Mouse (Mus musculus) forebrain, embryonic 13.5 days (tissue): ENCODE results near the gene Stx17. TPM values are rescaled to one million over a fixed set of nuclear protein-coding genes. Genes with fewer than 3 reads are reported as not detected.

ENCODE experiments used
- ATAC-seq: fragments of 200-750 bp; cut with Nextera tagmentation; 2 replicates; pipeline ENCODE4 v1.8.0; 2017
- H3K27ac ChIP-seq: fragments of 300-500 bp; sonication (generic); 2 replicates; pipeline ENCODE4 v1.5.1; 2015; ENCODE audit warnings: inconsistent platforms, mild to moderate bottlenecking, moderate library complexity
- H3K27me3 ChIP-seq: fragments of 300-500 bp; sonication (generic); 2 replicates; pipeline ENCODE4 v1.6.1; 2015; ENCODE audit warnings: mild to moderate bottlenecking, inconsistent platforms
- H3K36me3 ChIP-seq: fragments of 300-500 bp; sonication (generic); 2 replicates; pipeline ENCODE4 v1.6.1; 2015; ENCODE audit warnings: mild to moderate bottlenecking, inconsistent platforms; ENCODE audit not compliant: poor library complexity, severe bottlenecking
- H3K4me1 ChIP-seq: fragments of 300-500 bp; sonication (generic); 2 replicates; pipeline ENCODE4 v1.6.1; 2015; ENCODE audit warnings: inconsistent platforms
- H3K4me2 ChIP-seq: fragments of 300-500 bp; sonication (generic); 2 replicates; pipeline ENCODE4 v1.6.1; 2015; ENCODE audit warnings: inconsistent platforms, mild to moderate bottlenecking, moderate library complexity
- H3K4me3 ChIP-seq: fragments of 300-500 bp; sonication (generic); 2 replicates; pipeline ENCODE4 v1.5.1; 2015; ENCODE audit warnings: mild to moderate bottlenecking, inconsistent platforms
- H3K9ac ChIP-seq: fragments of 300-500 bp; sonication (generic); 2 replicates; pipeline ENCODE4 v1.6.1; 2015; ENCODE audit warnings: mild to moderate bottlenecking, inconsistent platforms
- H3K9me3 ChIP-seq: fragments of 300-500 bp; sonication (generic); replicated peaks from 2 replicates; pipeline ENCODE4 v1.6.1; 2016; ENCODE audit warnings: inconsistent platforms
- WGBS: fragments of 180-500 bp; shearing (Covaris S2); methylation state at CpG from one replicate; pipeline ENCODE4 v1.1.7; 2015; 5-methylcytosine and 5-hydroxymethylcytosine counted together
- polyA plus RNA-seq: library from polyadenylated mRNA; unstranded; fragments of >200 nt; fragmentation: Nextera tagmentation; extraction: Ambion mirVana; gene quantifications from 2 replicates; pipeline ENCODE4 v1.2.1, GENCODE M21; 2015

The Stx17 gene
- polyA plus RNA-seq, 1 experiment from 2014 or later, result 20.0 TPM

GRCm38 (mm10) chr4:48108591-48108990, 16.1 kb upstream of the Stx17 start:
- no peak overlapping the region for H3K9ac ChIP-seq
- 82% methylated on average over 2 of the region's 2 CpGs for WGBS
- H3K4me1 ChIP-seq, result no peaks in the 10 kb centered on the region
- H3K4me3 ChIP-seq, result no peak overlapping the region
- no peak overlapping the region for H3K4me2 ChIP-seq
- no peak for ATAC-seq
- H3K27ac ChIP-seq, result no peak overlapping the region
- H3K36me3 ChIP-seq, result no peaks in the 10 kb centered on the region
- no peaks in the 10 kb centered on the region for H3K9me3 ChIP-seq
- H3K27me3 ChIP-seq, result no peaks in the 10 kb centered on the region

DNA sequence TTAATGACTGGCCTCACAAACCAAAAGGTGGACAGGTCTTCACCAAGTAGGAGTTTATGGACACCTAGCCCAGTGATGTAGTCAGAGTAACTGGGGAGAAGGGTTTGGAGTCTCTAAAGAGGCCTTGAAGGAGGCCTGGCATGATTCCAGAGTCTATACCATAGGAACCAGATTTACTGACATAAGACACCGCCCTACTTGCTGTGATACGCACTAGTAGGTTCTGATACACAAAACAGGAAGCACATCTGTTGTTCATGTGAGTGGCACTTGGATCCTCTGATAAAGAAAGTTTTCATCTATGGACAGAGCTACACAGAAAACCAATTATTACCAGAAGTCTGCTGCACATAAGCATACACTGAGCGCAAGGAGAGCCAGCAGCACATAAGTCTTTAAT, 14.4 kb upstream of the Stx17 start:
- H3K27ac ChIP-seq, result no peak overlapping the region
- WGBS, result 81% methylated on average over 3 of the region's 3 CpGs
- no peaks in the 10 kb centered on the region for H3K36me3 ChIP-seq

GRCm38 (mm10) chr4:48116191-48116590, 8.5 kb upstream of the Stx17 start:
- WGBS, result 64% methylated on average over 4 of the region's 4 CpGs
- no peak overlapping the region for H3K4me2 ChIP-seq
- ATAC-seq, result no peak

More for the DNA sequence above, 14.4 kb upstream of the Stx17 start:
- H3K4me3 ChIP-seq, result no peak overlapping the region
- H3K9me3 ChIP-seq, result no peaks in the 10 kb centered on the region
- no peak overlapping the region for H3K9ac ChIP-seq
- H3K4me2 ChIP-seq, result no peak overlapping the region
- no peaks in the 10 kb centered on the region for H3K4me1 ChIP-seq
- H3K27me3 ChIP-seq, result no peaks in the 10 kb centered on the region
- no peak for ATAC-seq

DNA sequence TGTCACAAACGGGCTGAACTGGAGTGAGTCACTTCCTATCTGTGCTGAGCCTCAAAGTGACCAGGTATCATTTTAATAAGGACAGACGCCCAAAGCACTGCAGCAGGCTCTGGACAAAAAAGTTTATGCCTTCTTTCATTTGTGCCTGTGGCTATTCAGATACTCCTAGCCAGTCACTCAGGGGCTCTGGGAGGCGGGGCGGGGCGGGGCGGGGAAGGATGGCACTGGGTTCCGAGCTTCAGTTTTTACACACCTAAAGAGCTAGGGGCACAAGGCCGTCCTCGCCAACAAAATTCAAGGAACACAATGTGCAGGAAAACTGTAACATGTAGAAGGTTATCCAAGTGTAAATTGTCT, 321 bp upstream of the Stx17 start:
- no peaks in the 10 kb centered on the region for H3K27me3 ChIP-seq
- peak; percentile 89 for ATAC-seq
- H3K4me2 ChIP-seq, result peak overlapping the region; percentile 79
- 5% methylated on average over 9 of the region's 9 CpGs for WGBS
- H3K27ac ChIP-seq, result no peak overlapping the region
- 0 out of 2 replicates have a peak, but pooled peaks cover 5% of the 10 kb centered on the region for H3K4me1 ChIP-seq
- no peaks in the 10 kb centered on the region for H3K36me3 ChIP-seq
- H3K9ac ChIP-seq, result no peak overlapping the region
- no peaks in the 10 kb centered on the region for H3K9me3 ChIP-seq
- peak overlapping the region; percentile 79 for H3K4me3 ChIP-seq

More at GRCm38 (mm10) chr4:48116191-48116590, 8.5 kb upstream of the Stx17 start:
- H3K4me1 ChIP-seq, result no peaks in the 10 kb centered on the region
- H3K27ac ChIP-seq, result no peak overlapping the region
- no peaks in the 10 kb centered on the region for H3K36me3 ChIP-seq
- H3K4me3 ChIP-seq, result no peak overlapping the region
- no peaks in the 10 kb centered on the region for H3K27me3 ChIP-seq
- H3K9ac ChIP-seq, result no peak overlapping the region
- H3K9me3 ChIP-seq, result no peaks in the 10 kb centered on the region

DNA sequence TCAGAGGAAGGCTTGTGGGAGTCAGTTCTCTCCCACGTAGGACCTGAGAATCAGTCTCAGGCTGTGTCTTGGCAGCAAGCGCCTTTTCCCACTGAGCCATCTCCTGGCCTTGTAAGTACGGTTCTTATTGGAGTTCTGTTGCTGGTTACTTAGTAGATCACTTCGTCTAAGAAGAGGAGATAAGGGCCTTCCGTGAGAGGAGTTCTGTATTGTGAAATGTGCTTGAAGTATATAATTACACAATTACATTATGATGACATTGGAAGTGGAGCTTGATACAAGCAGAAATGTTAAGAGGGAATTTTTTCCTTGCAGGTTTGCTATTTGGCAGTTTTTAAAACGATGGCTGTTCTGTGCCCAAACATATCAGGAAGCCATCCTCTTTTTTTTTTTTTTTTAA, 5.6 kb downstream of the Stx17 start:
- H3K9ac ChIP-seq, result no peak overlapping the region
- H3K36me3 ChIP-seq, result peaks cover 12% of the 10 kb centered on the region
- H3K27ac ChIP-seq, result no peak overlapping the region
- H3K27me3 ChIP-seq, result no peaks in the 10 kb centered on the region
- no peak overlapping the region for H3K4me2 ChIP-seq
- ATAC-seq, result no peak
- 87% methylated on average over 6 of the region's 6 CpGs for WGBS
- no peaks in the 10 kb centered on the region for H3K9me3 ChIP-seq
- 0 out of 2 replicates have a peak, but pooled peaks cover 3% of the 10 kb centered on the region for H3K4me1 ChIP-seq
- no peak overlapping the region for H3K4me3 ChIP-seq

DNA sequence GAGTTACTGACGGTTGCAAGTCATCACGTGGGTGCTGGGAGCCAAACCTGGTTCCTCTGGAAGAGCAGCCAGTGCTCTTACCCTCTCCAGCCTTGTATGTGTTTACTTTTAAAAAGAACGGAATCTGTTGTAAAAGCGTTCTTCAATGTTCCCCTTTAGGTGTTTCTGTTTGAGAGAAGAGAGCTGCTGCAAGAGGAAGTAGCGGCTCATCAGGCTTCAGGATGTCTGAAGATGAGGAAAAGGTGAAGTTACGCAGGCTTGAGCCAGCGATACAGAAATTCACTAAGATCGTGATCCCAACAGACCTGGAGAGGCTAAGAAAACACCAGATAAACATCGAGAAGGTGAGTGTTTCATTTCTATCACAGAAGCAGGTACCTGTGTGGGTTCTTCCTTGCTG, 6.9 kb downstream of the Stx17 start:
- H3K27me3 ChIP-seq, result no peaks in the 10 kb centered on the region
- H3K9ac ChIP-seq, result no peak overlapping the region
- ATAC-seq, result no peak
- H3K4me3 ChIP-seq, result no peak overlapping the region
- 96% methylated on average over 9 of the region's 9 CpGs for WGBS
- H3K4me1 ChIP-seq, result no peaks in the 10 kb centered on the region
- no peak overlapping the region for H3K4me2 ChIP-seq
- no peaks in the 10 kb centered on the region for H3K9me3 ChIP-seq
- no peak overlapping the region for H3K27ac ChIP-seq
- H3K36me3 ChIP-seq, result peaks cover 15% of the 10 kb centered on the region

DNA sequence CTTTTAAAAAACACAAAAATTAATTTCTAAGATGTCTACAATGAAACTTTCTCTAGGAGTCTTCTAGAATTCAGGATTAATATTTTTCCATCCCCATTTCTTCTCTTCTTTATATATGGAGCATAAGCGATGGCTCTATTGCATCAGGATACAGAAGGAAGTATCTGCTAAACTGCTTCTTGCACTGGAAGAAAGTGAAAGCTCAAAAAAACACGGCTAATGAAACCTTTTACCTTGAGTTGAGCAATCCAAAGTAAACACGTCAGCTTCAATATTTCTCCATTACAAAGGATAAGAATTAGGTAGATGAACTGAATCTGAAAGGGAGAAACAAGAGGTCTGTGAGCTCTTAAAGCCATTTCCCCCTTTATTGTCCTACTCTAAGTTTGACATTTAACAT, 8.0 kb downstream of the Stx17 start:
- no peaks in the 10 kb centered on the region for H3K4me1 ChIP-seq
- no peaks in the 10 kb centered on the region for H3K9me3 ChIP-seq
- no peak overlapping the region for H3K27ac ChIP-seq
- WGBS, result 88% methylated on average over 3 of the region's 3 CpGs
- ATAC-seq, result no peak
- no peak overlapping the region for H3K4me2 ChIP-seq
- H3K9ac ChIP-seq, result no peak overlapping the region
- peaks cover 15% of the 10 kb centered on the region for H3K36me3 ChIP-seq
- no peaks in the 10 kb centered on the region for H3K27me3 ChIP-seq
- no peak overlapping the region for H3K4me3 ChIP-seq

GRCm38 (mm10) chr4:48149492-48149891, 24.8 kb downstream of the Stx17 start:
- Histone ChIP-seq H3K36me3 (no peaks in the 10 kb centered on the region), H3K4me2 (no peak overlapping the region), H3K27ac (no peak overlapping the region), H3K4me3 (no peak overlapping the region), H3K4me1 (no peaks in the 10 kb centered on the region), H3K9ac (no peak overlapping the region), H3K27me3 (no peaks in the 10 kb centered on the region), H3K9me3 (no peaks in the 10 kb centered on the region)
- ATAC-seq, result no peak
- 93% methylated on average over 2 of the region's 2 CpGs for WGBS

GRCm38 (mm10) chr4:48153229-48153628, 28.5 kb downstream of the Stx17 start:
- no peaks in the 10 kb centered on the region for H3K36me3 ChIP-seq
- WGBS, result 88% methylated on average over 5 of the region's 5 CpGs
- no peak for ATAC-seq
- no peak overlapping the region for H3K9ac ChIP-seq
- H3K9me3 ChIP-seq, result no peaks in the 10 kb centered on the region
- H3K27me3 ChIP-seq, result no peaks in the 10 kb centered on the region
- H3K4me2 ChIP-seq, result no peak overlapping the region
- no peak overlapping the region for H3K4me3 ChIP-seq
- H3K4me1 ChIP-seq, result no peaks in the 10 kb centered on the region
- no peak overlapping the region for H3K27ac ChIP-seq

DNA sequence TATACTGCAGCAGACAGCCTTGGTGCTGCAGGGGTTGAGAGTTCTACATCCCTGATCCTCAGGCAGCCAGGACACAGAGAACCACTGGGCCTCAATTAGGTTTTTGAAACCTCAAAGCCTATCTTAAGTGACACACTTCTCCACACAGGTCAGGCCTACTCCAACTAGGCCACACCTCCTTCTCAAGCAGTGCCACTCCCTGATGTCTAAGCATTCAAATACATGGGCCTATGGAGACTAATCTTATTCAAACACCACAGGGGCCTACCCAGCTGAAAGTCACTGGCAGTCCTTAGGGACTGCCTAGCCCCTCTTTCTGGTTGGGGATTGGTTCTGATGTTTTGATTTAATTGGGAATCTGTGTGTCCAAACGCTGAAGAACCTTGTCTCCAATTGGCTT, 31.1 kb downstream of the Stx17 start:
- Histone ChIP-seq H3K4me1 (no peaks in the 10 kb centered on the region), H3K27me3 (no peaks in the 10 kb centered on the region), H3K4me3 (no peak overlapping the region), H3K36me3 (peaks cover 7% of the 10 kb centered on the region; the same call in 1 of the 2 replicates), H3K4me2 (no peak overlapping the region), H3K27ac (no peak overlapping the region), H3K9me3 (no peaks in the 10 kb centered on the region), H3K9ac (no peak overlapping the region)
- ATAC-seq, result no peak
- WGBS, result 52% methylated on average over 1 of the region's 1 CpGs

- WGBS, result 89% methylated on average over 4 of the region's 4 CpGs
- no peak overlapping the region for H3K4me3 ChIP-seq
- H3K27ac ChIP-seq, result no peak overlapping the region
- H3K4me1 ChIP-seq, result no peaks in the 10 kb centered on the region
- H3K36me3 ChIP-seq, result peaks cover 7% of the 10 kb centered on the region; the same call in 1 of the 2 replicates
- no peak for ATAC-seq
- H3K9ac ChIP-seq, result no peak overlapping the region
- no peaks in the 10 kb centered on the region for H3K27me3 ChIP-seq
- no peaks in the 10 kb centered on the region for H3K9me3 ChIP-seq
- H3K4me2 ChIP-seq, result no peak overlapping the region
Observed at GRCm38 (mm10) chr4:48160386-48160785, 35.7 kb downstream of the Stx17 start.

DNA sequence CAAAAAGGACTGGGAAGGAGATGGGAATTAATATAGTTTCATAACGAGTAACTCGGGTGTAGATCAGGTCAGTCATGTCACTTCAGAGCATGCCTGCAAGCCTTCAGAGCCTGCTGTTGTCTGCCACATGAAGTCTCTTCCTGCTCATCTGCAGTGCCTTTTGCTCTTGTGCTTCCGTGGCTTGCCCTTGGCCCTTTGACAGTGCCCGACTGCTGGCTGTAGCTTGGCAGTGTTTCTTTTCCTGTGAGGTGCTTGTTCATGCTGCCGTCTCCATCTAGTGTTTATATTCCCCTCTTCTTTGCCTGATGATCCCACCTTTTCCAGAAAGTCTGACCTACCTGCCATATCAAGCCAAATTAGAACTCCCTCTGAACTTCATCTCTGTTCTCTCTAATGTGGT, 39.1 kb downstream of the Stx17 start:
- 81% methylated on average over 5 of the region's 5 CpGs for WGBS
- Histone ChIP-seq H3K4me1 (no peaks in the 10 kb centered on the region), H3K36me3 (peaks cover 14% of the 10 kb centered on the region), H3K27me3 (no peaks in the 10 kb centered on the region), H3K27ac (no peak overlapping the region), H3K4me2 (no peak overlapping the region), H3K9me3 (no peaks in the 10 kb centered on the region), H3K9ac (no peak overlapping the region), H3K4me3 (no peak overlapping the region)
- no peak for ATAC-seq

DNA sequence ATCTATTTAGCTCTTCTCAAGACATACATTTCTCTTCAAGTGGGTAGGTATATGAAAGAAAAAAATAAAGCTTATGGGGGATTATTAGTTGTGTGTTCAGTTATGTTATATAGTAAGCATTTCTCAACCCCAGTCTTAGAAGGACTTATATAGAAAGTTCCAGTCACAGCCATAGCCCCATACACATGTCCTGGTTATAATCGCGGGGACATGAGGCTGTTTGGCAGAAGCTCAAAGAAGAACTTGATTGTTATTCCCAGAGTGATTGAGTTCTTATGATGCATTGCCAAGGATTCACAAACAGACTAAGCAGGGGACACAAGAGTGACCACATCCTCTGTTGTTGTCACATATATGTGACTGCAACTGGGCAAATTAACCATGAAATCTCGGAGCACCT, 51.0 kb downstream of the Stx17 start:
- no peak overlapping the region for H3K9ac ChIP-seq
- no peak overlapping the region for H3K4me2 ChIP-seq
- no peaks in the 10 kb centered on the region for H3K36me3 ChIP-seq
- no peaks in the 10 kb centered on the region for H3K27me3 ChIP-seq
- no peak overlapping the region for H3K27ac ChIP-seq
- WGBS, result 86% methylated on average over 3 of the region's 3 CpGs
- no peak for ATAC-seq
- no peaks in the 10 kb centered on the region for H3K9me3 ChIP-seq
- H3K4me3 ChIP-seq, result no peak overlapping the region
- H3K4me1 ChIP-seq, result no peaks in the 10 kb centered on the region
